Mouse (Mus musculus): ENCODE results near the gene Rps25.

DNA sequence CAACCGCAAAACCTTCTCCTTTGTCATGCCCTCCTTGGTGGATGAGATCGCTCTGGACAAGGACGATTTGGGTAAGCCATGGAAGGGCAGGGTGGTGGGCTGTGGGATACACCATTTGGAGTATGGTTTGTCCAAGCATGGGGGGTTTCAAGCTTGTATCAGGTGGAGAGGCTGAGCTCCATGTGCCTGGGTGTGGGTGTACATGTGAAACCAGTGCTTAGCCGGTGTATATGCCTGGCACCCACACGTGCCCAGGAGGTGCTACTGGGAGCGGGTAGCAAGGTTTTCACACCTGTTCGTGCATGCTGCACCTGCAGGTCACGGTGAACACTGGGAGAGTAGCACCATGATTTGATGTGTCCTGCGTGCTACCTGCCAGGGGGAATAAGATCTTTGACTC is 8.4 kb upstream of the Rps25 start:
- TF ChIP-seq GATA1 (IDR thresholded peaks at IDR 0.05; ENCODE audit: low read length) (no peak), TAL1 (IDR thresholded peaks at IDR 0.05; ENCODE audit: low read length) (no peak)

Data from erythroblast, embryonic 14.5 days (primary cell).